Mouse (Mus musculus): ENCODE results near the gene Sh3pxd2a.

GRCm38 (mm10) chr19:47511294-47511675, 47.1 kb upstream of the Sh3pxd2a start:
- TF ChIP-seq POLR2A (IDR thresholded peaks at IDR 0.05; ENCODE audit: extremely low read depth, insufficient read depth, low read length), result no peak
- no peak for TF ChIP-seq CTCF (IDR thresholded peaks at IDR 0.05; ENCODE audit: extremely low read depth, insufficient read depth, low read length)

Measured in cortical plate, adult 2 months (tissue).